Mouse (Mus musculus): ENCODE data around the gene Tgfbr2. TPM values are rescaled to one million over a fixed set of nuclear protein-coding genes. Genes with fewer than 3 reads are reported as not detected.
"Not testable (repeated sequence)": the region's sequence is repeated elsewhere in the genome, so short reads cannot be mapped to it uniquely, and the experiment has no call there.

The Tgfbr2 gene
- polyA plus RNA-seq, 2 experiments: 3.2 to 4.2 TPM

GRCm38 (mm10) chr9:116041369-116041768 is 133.8 kb downstream of the Tgfbr2 start:
- Histone ChIP-seq H3K27ac (no peak overlapping the region), H3K4me2 (ENCODE audit: low read depth) (no peak overlapping the region), H3K9me3 (ENCODE audit: control insufficient read depth, low read length) (no peaks in the 10 kb centered on the region), H3K4me1 (replicated peaks; ENCODE audit: control insufficient read depth in 2 of 2, insufficient read depth in 2 of 2, low read length in 1 of 2) (no peaks in the 10 kb centered on the region), H3K36me3 (replicated peaks; ENCODE audit: control insufficient read depth, insufficient read depth, low read depth) (no peaks in the 10 kb centered on the region), H3K27me3 (ENCODE audit: control insufficient read depth, insufficient read depth, low read length) (no peaks in the 10 kb centered on the region), H3K4me3 (ENCODE audit: insufficient read depth in 1 of 2, low read depth in 2 of 2, low read length in 2 of 2) (no peak overlapping the region), H3K9ac (replicated peaks) (no peak overlapping the region)
- TF ChIP-seq CTCF (IDR thresholded peaks at IDR 0.05; ENCODE audit: low read depth): no peak
- no peak for TF ChIP-seq EP300 (IDR thresholded peaks at IDR 0.05; ENCODE audit: low read depth)
- WGBS (ENCODE audit: insufficient replicate concordance): 47% methylated on average over 4 of the region's 4 CpGs
- DNase-seq (ENCODE audit: low read depth in 3 of 3, low spot score in 3 of 3) (no peak), ATAC-seq (ENCODE audit: insufficient read depth) (no peak)

DNA sequence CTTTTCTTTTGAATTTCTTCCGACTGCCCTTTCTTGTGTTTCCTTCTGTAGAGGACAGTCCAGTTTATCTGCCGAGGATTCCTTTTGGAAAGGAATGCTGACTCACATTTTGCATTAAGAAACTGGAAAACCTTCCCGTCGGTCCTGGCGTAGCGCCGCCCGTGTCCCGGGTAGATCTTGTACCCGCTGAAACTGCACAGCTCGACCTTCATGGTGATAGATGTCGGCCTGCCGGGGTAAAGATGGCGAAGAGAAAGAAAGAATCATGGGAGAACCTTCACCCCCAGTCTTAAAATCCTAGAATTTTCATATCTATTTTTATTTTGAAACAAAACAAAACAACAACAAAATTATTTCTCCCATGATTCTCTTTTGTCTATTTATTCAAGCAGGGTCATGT is 134.3 kb downstream of the Tgfbr2 start:
- not testable (repeated sequence) for H3K4me1 ChIP-seq (replicated peaks; ENCODE audit: control insufficient read depth in 2 of 2, insufficient read depth in 2 of 2, low read length in 1 of 2); H3K4me2 ChIP-seq (ENCODE audit: low read depth); H3K36me3 ChIP-seq (replicated peaks; ENCODE audit: control insufficient read depth, insufficient read depth, low read depth); H3K9me3 ChIP-seq (ENCODE audit: control insufficient read depth, low read length); H3K27me3 ChIP-seq (ENCODE audit: control insufficient read depth, insufficient read depth, low read length); DNase-seq (ENCODE audit: low read depth in 3 of 3, low spot score in 3 of 3); H3K9ac ChIP-seq (replicated peaks); H3K27ac ChIP-seq; ATAC-seq (ENCODE audit: insufficient read depth); H3K4me3 ChIP-seq (ENCODE audit: insufficient read depth in 1 of 2, low read depth in 2 of 2, low read length in 2 of 2)
- WGBS (ENCODE audit: insufficient replicate concordance): 75% methylated on average over 14 of the region's 14 CpGs

- TF ChIP-seq CTCF (IDR thresholded peaks at IDR 0.05; ENCODE audit: low read depth) (no peak), EP300 (IDR thresholded peaks at IDR 0.05; ENCODE audit: low read depth) (no peak)
- 70% methylated on average over 4 of the region's 4 CpGs for WGBS (ENCODE audit: insufficient replicate concordance)
- Histone ChIP-seq H3K9ac (replicated peaks) (no peak overlapping the region), H3K27ac (no peak overlapping the region), H3K4me1 (replicated peaks; ENCODE audit: control insufficient read depth in 2 of 2, insufficient read depth in 2 of 2, low read length in 1 of 2) (no peaks in the 10 kb centered on the region), H3K36me3 (replicated peaks; ENCODE audit: control insufficient read depth, insufficient read depth, low read depth) (no peaks in the 10 kb centered on the region), H3K27me3 (ENCODE audit: control insufficient read depth, insufficient read depth, low read length) (no peaks in the 10 kb centered on the region), H3K4me2 (ENCODE audit: low read depth) (no peak overlapping the region), H3K4me3 (ENCODE audit: insufficient read depth in 1 of 2, low read depth in 2 of 2, low read length in 2 of 2) (no peak overlapping the region), H3K9me3 (ENCODE audit: control insufficient read depth, low read length) (no peaks in the 10 kb centered on the region)
- DNase-seq (ENCODE audit: low read depth in 3 of 3, low spot score in 3 of 3): no peak
- no peak for ATAC-seq (ENCODE audit: insufficient read depth)
Observed at GRCm38 (mm10) chr9:116039981-116040380, 135.2 kb downstream of the Tgfbr2 start.

- no peak for TF ChIP-seq EP300 (IDR thresholded peaks at IDR 0.05; ENCODE audit: low read depth)
- no peak for TF ChIP-seq CTCF (IDR thresholded peaks at IDR 0.05; ENCODE audit: low read depth)
- WGBS (ENCODE audit: insufficient replicate concordance): 69% methylated on average over 6 of the region's 6 CpGs
- DNase-seq (ENCODE audit: low read depth in 3 of 3, low spot score in 3 of 3) (no peak), ATAC-seq (ENCODE audit: insufficient read depth) (no peak)
- Histone ChIP-seq H3K27me3 (ENCODE audit: control insufficient read depth, insufficient read depth, low read length) (no peaks in the 10 kb centered on the region), H3K4me2 (ENCODE audit: low read depth) (no peak overlapping the region), H3K27ac (no peak overlapping the region), H3K36me3 (replicated peaks; ENCODE audit: control insufficient read depth, insufficient read depth, low read depth) (no peaks in the 10 kb centered on the region), H3K9ac (replicated peaks) (no peak overlapping the region), H3K4me3 (ENCODE audit: insufficient read depth in 1 of 2, low read depth in 2 of 2, low read length in 2 of 2) (no peak overlapping the region), H3K4me1 (replicated peaks; ENCODE audit: control insufficient read depth in 2 of 2, insufficient read depth in 2 of 2, low read length in 1 of 2) (no peaks in the 10 kb centered on the region), H3K9me3 (ENCODE audit: control insufficient read depth, low read length) (no peaks in the 10 kb centered on the region)
Observed at GRCm38 (mm10) chr9:116038275-116038674, 136.9 kb downstream of the Tgfbr2 start.

Measured in liver, embryonic 14.5 days (tissue).